Mouse (Mus musculus) heart, postnatal 0 days (tissue): ENCODE results near the gene Cabcoco1. TPM values are rescaled to one million over a fixed set of nuclear protein-coding genes. Genes with fewer than 3 reads are reported as not detected.
A peak's percentile ranks its signal among the peaks of the same experiment; 100 is the strongest.

Experiments used
- ATAC-seq: fragments of 200-750 bp; cut with Nextera tagmentation; 2 replicates; pipeline ENCODE4 v1.8.0; 2017; ENCODE audit warnings: low read depth, moderate number of reproducible peaks, moderate library complexity; ENCODE audit not compliant: insufficient read depth
- DNase-seq: peaks from one replicate; pipeline ENCODE4 v3.0.0-alpha.2; 2016; ENCODE audit warnings: low spot score
- H3K27ac ChIP-seq: fragments of 300-500 bp; sonication (generic); 2 replicates; pipeline ENCODE4 v1.5.1; 2014; ENCODE audit warnings: low read depth, mild to moderate bottlenecking
- H3K27me3 ChIP-seq: fragments of 300-500 bp; sonication (generic); 2 replicates; pipeline ENCODE4 v1.6.1; 2014; ENCODE audit warnings: low read length, mixed read lengths; ENCODE audit not compliant: control insufficient read depth, insufficient read depth
- H3K36me3 ChIP-seq: fragments of 300-500 bp; sonication (generic); replicated peaks from 2 replicates; pipeline ENCODE4 v1.6.1; 2014; ENCODE audit warnings: low read length, mixed read lengths; ENCODE audit not compliant: control insufficient read depth, insufficient read depth
- H3K4me1 ChIP-seq: fragments of 300-500 bp; sonication (generic); 2 replicates; pipeline ENCODE4 v1.6.1; 2014; ENCODE audit warnings: antibody characterized with exemption; ENCODE audit not compliant: control insufficient read depth, insufficient read depth
- H3K4me2 ChIP-seq: fragments of 300-500 bp; sonication (generic); 2 replicates; pipeline ENCODE4 v1.6.1; 2014; ENCODE audit warnings: low read depth, mild to moderate bottlenecking, low read length, moderate library complexity
- H3K4me3 ChIP-seq: fragments of 300-500 bp; sonication (generic); 2 replicates; pipeline ENCODE4 v1.5.1; 2014; ENCODE audit warnings: low read depth, low read length
- H3K9ac ChIP-seq: fragments of 300-500 bp; sonication (generic); replicated peaks from 2 replicates; pipeline ENCODE4 v1.6.1; 2014; ENCODE audit warnings: low read depth, low read length, mixed read lengths
- H3K9me3 ChIP-seq: fragments of 300-500 bp; sonication (generic); replicated peaks from 2 replicates; pipeline ENCODE4 v1.6.1; 2016; ENCODE audit warnings: low read length; ENCODE audit not compliant: control insufficient read depth
- CTCF ChIP-seq: IDR thresholded peaks from 2 replicates; pipeline ENCODE4 v1.5.1; 2016; ENCODE audit warnings: antibody characterized with exemption, control low read depth, low read depth
- EP300 ChIP-seq: IDR thresholded peaks from 2 replicates; pipeline ENCODE4 v1.6.1; 2016; ENCODE audit warnings: antibody characterized with exemption, low read depth
- WGBS: fragments of 180-500 bp; shearing (Covaris S2); extraction: QIAGEN DNeasy Blood & Tissue Kit; methylation state at CpG from one replicate; pipeline ENCODE4 v1.1.7; 2014; 5-methylcytosine and 5-hydroxymethylcytosine counted together
- polyA plus RNA-seq: library from polyadenylated mRNA; unstranded; fragments of >200 nt; fragmentation: Nextera tagmentation; extraction: Ambion mirVana; gene quantifications from 2 replicates; pipeline ENCODE4 v1.2.1, GENCODE M21; 2015
- total RNA-seq: library from RNA; depleted of rRNA; stranded (reverse); fragments of >200 nt; gene quantifications from 2 replicates; pipeline ENCODE4 v1.2.3, GENCODE M21; 2014; ENCODE audit warnings: low replicate concordance

Gene Cabcoco1
- total and polyA plus RNA-seq, 2 experiments from 2014 or later = 46.7 to 57.9 TPM

DNA sequence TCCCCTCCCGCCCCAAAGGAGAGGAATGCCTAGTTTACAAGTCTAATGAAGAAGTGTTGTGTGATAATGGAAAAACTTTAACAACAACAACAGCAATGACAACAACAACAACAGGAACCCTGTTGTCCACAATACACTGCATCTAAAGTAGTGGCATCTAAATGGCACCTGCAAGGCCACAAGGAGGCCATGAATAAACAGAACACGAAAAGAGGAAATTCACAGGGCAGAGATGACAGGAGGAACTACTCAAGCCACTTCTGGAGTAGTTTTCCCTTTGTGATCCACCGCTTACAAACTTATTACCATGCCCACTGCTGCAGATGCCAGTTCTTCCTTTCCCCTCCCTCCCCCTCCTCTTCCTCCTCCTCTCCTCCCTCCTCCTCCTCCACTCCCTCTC lies 99.0 kb downstream of the Cabcoco1 start:
- Histone ChIP-seq H3K4me2 (peak overlapping the region; percentile 26; the same call in 1 of the 2 replicates), H3K9ac (no peak overlapping the region), H3K4me1 (peaks cover 11% of the 10 kb centered on the region), H3K9me3 (no peaks in the 10 kb centered on the region), H3K27ac (peak overlapping the region; percentile 38), H3K27me3 (no peaks in the 10 kb centered on the region), H3K36me3 (no peaks in the 10 kb centered on the region), H3K4me3 (no peak overlapping the region)
- ATAC-seq (no peak), DNase-seq (no peak)
- TF ChIP-seq EP300 = no peak
- no peak for TF ChIP-seq CTCF
- WGBS = 40% methylated on average over 3 of the region's 3 CpGs

DNA sequence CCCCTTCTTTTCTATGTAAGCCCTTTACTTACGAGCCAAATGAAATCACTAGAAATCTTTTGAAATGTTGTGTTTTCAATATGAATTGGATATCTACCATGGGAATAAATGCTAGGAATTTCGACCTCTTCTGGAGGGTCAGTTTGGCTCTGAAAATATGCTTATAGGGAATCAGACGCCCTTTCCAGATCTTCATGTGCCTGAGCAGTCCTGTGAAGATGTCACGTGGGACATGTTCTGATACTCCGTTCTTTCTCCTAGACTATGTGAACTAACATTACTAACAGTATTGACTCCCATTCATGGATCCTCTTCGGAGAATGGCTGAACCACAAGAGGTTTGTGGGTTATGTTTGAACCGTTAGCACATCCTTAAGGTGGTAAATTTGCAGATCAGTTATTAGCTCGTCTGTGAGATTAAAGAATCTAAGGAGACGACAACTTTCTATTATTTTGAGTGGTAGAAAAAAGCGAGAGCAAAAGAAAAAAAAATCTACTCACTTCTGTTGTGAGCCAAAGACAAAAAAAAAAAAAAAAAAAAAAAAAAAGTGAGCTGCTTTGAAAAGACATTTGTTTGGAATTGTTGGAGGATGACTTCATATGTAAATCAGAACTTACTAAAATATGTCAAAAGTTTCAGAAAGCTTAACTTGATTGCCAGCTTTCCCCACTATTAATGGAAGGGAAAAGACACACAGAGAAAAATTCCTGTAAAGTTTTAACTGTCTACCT lies 99.6 kb downstream of the Cabcoco1 start:
- 74% methylated on average over 10 of the region's 10 CpGs for WGBS
- no peak for DNase-seq
- no peaks in the 10 kb centered on the region for H3K9me3 ChIP-seq
- no peak overlapping the region for H3K9ac ChIP-seq
- H3K4me1 ChIP-seq = peaks cover 11% of the 10 kb centered on the region
- no peaks in the 10 kb centered on the region for H3K27me3 ChIP-seq
- ATAC-seq = no peak
- no peak overlapping the region for H3K4me2 ChIP-seq
- H3K4me3 ChIP-seq = no peak overlapping the region
- no peak overlapping the region for H3K27ac ChIP-seq
- no peaks in the 10 kb centered on the region for H3K36me3 ChIP-seq
- TF ChIP-seq CTCF (no peak), EP300 (no peak)

DNA sequence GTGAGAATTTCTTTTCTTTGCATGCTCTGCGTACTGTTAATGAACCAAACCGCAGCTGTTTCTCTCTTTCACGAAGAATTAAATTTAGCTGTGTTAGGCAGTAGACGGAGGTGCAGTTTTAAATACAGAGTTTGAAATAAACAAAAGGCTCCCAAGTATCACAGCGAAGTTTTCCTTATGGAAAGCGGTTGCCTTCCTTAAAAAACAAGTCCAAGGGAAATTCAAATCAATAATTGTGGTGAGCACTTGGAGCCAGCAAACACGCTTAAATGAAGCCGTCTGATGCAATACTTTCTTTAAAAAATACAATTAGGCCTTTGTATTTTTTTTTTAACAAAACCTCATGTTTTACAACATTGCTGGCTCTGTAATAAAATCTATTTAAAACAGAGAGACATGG lies 101.2 kb downstream of the Cabcoco1 start:
- Histone ChIP-seq H3K27ac (no peak overlapping the region), H3K4me1 (peaks cover 8% of the 10 kb centered on the region), H3K9me3 (no peaks in the 10 kb centered on the region), H3K9ac (no peak overlapping the region), H3K4me2 (no peak overlapping the region), H3K27me3 (no peaks in the 10 kb centered on the region), H3K36me3 (no peaks in the 10 kb centered on the region), H3K4me3 (no peak overlapping the region)
- 83% methylated on average over 8 of the region's 8 CpGs for WGBS
- DNase-seq (no peak), ATAC-seq (no peak)
- no peak for TF ChIP-seq EP300
- TF ChIP-seq CTCF = no peak

DNA sequence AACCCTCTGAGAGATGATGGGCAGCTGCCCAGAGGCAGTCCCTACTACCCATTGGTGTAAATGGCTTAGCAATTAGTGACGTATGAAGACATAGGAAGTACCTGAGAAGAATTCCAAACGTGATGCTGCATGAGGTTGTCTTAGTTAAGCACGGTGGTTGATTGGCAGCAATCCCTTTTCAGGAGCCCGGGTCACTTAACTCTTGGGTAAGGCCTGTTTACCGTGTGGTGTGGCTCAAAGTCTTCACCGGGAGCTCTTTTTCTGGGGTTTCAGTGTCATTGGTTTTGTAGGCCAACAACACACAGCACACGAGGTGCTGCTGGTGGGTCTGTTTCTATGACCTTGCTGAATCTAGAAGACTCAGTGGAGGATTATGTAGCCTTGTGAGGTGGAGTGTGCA lies 105.9 kb downstream of the Cabcoco1 start:
- H3K4me2 ChIP-seq = no peak overlapping the region
- H3K9ac ChIP-seq = no peak overlapping the region
- ATAC-seq (no peak), DNase-seq (no peak)
- no peak overlapping the region for H3K27ac ChIP-seq
- no peaks in the 10 kb centered on the region for H3K27me3 ChIP-seq
- no peaks in the 10 kb centered on the region for H3K4me1 ChIP-seq
- no peak overlapping the region for H3K4me3 ChIP-seq
- H3K36me3 ChIP-seq = no peaks in the 10 kb centered on the region
- H3K9me3 ChIP-seq = no peaks in the 10 kb centered on the region
- TF ChIP-seq EP300 = no peak
- TF ChIP-seq CTCF = no peak
- WGBS = 82% methylated on average over 7 of the region's 7 CpGs

DNA sequence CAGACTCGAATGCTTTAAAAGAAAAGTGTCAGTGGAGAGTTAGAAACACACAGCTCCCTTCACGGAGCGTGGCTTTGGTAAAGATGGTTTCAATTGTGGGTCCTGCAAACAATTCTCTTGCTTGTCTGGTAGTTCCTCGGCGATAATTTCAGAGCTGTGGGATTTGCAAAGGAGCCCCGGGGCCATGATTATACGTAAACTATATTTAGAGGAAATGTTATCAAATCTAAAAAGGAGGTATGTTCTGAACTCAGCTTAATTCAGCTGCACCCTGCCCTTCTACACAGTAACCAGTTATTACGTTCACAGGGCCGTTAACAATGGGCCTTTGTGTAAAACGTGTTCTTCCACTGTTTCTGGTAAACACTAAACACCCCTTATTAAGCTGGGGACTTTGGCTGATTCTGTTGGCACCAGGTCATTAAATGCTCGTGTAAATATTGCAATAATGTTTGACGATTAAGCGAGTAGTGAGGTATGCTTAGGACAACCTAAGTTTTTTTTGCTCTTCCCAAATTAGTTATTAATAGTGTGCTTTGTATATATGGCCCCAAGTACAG lies 106.6 kb downstream of the Cabcoco1 start:
- no peak for DNase-seq
- WGBS = 81% methylated on average over 13 of the region's 13 CpGs
- H3K27ac ChIP-seq = no peak overlapping the region
- TF ChIP-seq EP300 (no peak), CTCF (no peak)
- no peaks in the 10 kb centered on the region for H3K27me3 ChIP-seq
- H3K9me3 ChIP-seq = no peaks in the 10 kb centered on the region
- no peaks in the 10 kb centered on the region for H3K4me1 ChIP-seq
- H3K9ac ChIP-seq = no peak overlapping the region
- no peak for ATAC-seq
- H3K4me2 ChIP-seq = no peak overlapping the region
- H3K4me3 ChIP-seq = no peak overlapping the region
- H3K36me3 ChIP-seq = no peaks in the 10 kb centered on the region
